Mouse (Mus musculus) brain, embryonic 18.5 days (tissue): ENCODE measurements at regions not wholly inside any gene's neighbourhood (a gene's known extent, or its start where the extent isn't known, plus 50 kb on each side); places are given as distances from the start of the nearest gene placed in this dataset.

Experiments
- DNase-seq: peaks from one replicate; pipeline ENCODE4 v3.0.0-alpha.2; 2012; ENCODE audit warnings: low read depth, low spot score

DNA sequence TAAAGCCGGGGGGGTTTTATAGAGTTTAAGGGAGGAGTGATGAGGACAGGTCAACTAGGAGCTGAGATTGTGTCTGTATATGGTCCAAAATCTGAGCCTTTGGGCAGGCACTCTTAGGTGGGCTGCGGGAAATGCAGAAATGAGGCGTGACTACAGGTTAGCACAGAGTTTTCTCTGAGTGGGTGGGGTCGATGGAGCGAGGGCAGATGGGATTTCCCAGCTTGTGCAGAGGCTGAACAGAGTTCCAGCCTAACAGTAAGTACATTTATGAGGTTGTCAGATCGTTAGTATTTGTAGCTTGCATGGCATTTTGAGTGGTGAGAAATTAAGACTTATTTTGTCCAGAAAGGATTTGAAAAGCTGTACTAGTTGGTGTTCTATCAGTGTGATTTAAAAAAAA is 1358.4 kb downstream of the Gsdmc2 start:
- DNase-seq, result no peak

DNA sequence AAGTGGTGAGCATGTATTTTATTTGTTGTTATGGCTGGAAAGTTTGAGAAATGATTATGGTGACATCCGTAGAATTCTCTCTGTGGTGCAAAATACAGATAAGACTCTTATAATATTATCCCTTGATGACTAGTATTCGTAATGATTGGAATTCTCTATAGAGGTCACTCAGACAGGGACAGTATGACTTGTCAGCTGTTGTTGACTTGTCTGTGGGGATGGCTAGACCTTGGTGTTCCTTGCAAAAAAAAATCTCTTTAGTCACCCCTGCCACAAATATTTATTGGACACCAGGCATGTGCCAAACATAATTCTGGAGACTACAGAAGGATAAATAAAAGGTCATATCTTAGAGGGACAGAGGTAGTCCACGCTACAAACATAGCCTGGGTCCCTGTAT is 1360.6 kb downstream of the Gsdmc2 start:
- DNase-seq, result no peak

DNA sequence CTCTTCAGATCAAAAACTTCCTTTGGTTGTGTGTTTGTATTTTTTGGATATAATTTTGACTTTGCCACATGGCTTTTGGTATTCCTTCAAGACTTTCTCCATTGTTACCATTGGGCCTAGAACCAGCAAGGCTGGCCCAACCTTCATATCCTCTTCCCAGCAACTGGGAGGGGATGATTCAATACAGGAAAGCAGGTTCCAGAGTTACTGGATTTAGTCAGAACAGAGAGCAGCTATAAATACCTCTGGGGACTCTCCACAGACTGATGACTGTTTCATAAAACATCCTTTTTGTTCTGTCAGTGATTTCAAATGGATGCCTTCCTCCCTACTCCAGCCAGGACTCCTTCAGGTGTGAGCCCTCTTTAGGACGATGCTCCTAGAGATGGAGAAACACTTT is 1361.4 kb downstream of the Gsdmc2 start:
- no peak for DNase-seq

DNA sequence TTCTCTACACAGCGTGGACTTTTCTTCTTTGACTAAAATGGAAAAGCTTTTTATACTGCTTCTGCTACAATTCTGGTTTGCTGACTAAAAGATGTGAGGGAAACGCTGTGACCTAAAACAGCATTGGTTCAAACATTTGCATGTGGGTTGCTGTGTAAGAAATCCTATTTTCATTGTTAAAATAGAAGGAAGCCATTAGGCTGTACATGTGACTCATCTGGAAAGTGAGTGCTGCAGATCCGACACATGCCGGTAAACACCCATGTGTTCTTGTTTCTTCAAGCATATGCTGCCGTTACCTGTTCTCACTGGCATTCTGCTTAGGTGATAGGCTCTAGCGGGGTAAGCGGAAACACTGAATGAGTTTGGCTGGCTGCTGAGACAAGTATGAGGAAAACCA is 1362.6 kb downstream of the Gsdmc2 start:
- DNase-seq, result no peak

DNA sequence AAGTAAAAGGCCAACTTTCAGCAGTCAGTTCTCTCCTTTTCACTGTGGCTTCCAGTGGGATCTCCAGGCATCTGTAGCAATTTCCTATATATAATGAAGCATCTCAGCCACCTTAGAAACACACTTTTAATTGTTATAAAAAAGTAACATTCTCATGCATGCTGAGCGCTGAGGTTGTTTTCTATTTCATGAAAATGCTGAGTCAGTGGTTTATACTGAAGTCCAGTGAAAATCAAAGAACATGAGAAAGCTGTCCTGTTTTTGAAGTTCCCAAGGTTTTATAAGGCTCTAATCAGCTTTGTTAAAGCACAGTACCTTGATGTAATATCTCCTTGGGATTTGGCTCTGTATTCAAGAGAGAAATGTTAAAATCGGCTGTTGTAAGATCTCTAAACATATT is 1367.2 kb downstream of the Gsdmc2 start:
- DNase-seq, result no peak

DNA sequence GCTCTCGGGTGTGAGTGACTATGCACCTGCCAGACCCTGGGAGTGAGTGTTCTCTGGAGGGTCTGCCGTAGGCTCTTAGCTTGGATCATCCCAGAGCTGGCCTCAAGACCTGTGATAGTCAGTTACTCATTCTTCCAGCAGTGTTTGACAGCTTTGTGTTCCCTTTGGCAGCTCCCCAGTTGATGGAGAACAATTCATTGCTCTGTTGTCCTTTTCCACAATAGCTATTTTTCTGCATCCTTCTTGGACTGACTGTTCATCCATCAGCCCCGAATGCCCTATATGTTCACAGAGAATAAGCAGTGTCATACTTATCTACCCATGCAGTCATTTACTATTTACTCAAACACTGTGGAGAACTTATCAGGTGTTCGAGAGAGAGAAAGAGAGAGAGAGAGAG is 1368.5 kb downstream of the Gsdmc2 start:
- no peak for DNase-seq

DNA sequence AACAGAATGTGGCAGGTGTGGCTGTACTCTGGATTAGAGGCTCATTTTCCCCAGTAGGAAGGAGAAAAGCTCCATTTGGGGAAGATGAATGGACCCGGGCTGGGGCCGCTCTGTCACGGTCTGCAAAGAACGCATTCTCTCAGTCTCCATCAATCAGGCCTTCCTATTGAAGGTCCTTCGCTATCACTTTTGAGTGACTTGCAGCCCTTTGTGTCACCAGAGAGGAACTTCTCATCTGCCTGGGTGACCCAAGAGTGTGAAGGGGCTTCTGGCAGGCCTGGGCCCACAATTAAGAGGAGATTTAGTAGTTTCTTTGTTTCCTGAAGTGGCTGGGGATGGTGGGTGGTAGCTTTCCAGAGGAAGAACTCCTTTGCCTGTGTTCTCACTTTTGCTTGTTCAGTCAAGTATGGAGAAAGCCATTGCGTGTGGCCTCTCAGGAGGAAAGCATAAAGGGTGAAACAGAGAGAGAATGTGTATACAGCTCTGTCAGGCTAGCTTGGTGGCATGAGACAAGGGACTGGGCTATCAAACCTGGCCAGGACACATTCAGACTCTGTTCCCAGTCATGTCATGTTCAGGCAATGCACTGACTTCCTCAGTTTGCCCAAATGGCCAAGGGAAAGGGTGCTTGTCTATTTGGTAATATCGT is 1374.2 kb downstream of the Gsdmc2 start:
- DNase-seq, result no peak

DNA sequence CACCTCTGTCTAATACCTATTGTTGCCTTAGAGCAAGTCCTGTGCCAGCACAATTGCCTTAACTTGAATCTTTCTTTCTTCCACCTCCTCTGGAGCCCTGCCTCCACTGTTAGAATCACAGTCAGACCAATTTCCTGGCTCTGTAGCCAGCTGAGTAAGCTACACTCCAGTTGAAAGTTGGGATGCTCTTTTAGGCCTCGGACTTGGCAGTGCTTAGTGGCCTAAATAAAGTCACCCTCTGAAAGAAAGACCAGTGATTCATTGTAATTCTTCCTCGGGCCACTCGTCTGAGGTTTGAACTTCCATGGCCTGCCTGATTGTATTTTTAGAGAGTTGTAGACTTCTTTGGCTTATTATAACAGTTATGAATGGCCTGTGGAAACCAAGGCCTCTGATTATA is 1376.9 kb downstream of the Gsdmc2 start:
- DNase-seq, result no peak

DNA sequence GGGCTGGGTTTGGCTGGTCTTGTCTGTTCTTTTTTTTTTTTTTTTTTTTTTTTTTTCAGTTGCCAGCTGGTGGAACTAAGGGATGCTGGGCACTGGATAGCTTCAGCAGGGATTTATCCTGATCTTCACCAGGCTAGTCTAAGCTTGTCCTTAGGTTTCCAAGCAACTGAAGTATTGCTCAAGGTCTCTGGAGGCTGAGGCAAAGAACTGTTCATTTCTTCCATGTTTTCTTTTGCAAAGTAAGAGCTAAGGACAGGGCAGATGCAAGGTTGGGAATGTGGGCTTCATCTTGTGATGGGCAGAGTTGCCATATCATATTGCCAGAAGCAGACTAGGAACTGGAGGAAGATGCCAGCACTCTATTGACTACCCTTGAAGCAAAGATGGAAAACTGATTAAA is 1378.1 kb downstream of the Gsdmc2 start:
- no peak for DNase-seq

DNA sequence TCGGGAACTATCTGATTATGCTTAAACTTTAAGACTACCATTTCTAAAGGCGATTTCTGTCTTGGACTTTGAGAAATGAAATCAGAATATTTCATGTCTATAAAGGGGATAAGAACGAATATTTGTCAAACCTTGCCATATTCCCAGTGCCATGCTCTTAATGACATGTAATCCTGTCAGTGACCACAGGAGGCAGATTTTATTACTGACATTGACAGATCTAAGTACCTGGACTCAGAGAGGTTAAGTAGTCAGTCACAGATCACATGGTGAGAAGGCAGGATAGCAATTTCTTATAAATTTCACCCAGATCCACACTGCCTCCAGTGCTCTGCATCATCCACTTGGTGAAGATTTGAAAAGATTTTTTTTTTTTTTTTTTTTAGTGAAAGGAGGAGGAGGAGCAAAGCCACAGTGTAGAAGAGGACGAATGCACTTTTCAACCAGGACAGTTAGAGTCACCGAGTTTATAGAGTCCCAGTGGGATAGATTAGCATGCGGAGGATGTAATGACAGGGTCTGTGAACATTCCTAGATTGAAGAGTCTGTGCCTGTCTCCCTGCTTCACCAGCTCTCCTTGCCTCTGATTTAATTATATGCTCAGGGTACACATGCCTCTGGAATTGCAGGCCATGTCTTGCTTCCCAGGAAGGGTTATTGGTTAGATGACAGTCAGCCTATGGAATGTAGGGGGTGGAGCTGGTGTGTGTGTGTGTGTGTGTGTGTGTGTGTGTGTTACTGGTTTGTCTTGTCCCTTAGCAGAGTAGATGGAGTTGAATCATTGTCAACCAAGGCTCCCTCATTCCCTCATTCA is 1379.7 kb downstream of the Gsdmc2 start:
- DNase-seq, result no peak

DNA sequence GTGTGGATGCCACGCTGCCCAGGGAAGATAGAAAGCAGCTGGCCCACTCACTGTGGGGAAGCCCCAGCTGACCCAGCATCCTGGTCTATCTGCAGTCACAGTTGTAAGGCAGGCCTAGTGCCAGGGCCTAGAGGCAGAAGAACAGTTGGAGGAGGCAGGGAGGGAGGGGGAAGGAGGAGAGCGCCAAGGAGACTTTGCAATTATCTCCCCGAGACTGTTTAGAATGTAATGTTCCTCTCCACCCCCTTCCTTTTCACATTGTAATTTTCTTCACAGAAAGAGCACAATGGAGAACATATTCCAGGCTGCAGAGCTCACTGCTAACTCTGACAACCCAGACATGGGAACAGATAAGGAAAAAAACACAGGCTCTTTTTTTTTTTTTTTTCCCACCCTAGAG is 1382.3 kb downstream of the Gsdmc2 start:
- DNase-seq, result peak; percentile 74

DNA sequence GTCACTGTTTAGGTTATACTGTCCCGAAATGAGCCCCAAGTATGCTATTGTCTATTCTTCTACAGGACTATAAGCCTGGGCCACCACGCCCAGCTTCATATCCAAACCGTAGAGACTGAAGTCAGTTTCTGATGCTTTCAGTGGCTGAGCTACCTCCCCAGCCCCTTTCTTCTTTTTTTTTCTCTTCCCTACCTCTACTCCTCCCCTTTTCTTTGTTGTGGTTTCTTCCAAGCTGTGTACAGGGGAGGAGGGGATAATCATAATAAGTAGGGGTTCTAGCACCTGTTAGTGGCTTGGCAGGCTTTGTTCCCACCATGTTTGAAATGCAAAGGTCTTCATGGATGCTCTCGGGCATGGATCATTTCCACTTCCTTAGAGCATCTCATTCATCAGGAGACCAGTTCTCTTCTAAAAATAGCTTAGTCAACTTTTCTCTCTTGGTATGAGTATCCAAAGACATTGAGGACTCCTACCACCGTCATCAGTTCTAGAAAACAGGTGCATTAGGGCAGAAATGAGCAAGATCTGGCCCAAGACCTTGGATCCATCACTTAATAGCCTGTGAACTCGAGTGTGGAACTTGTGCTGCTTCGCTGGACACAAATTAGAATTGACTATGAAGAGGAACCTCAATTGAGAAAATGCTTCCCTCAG is 1383.5 kb downstream of the Gsdmc2 start:
- no peak for DNase-seq

DNA sequence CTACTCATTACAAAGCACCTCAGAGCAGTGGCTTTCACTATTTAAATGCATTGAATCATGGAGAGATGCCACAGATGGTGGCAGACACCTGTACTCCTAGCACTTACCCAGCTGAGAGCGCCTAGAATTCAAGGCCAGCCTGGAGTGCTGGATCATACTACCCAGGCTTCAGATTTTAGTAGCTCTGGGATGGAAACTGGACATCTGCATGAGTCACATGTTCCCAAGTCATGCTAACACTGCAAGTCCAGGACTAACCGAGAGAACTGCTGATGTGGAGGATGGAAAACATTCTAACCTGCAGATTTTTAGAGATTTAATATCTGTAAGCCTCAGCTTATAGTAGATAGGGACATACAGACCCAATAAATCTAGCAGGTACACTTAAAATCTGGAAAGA is 1384.3 kb downstream of the Gsdmc2 start:
- DNase-seq, result no peak

DNA sequence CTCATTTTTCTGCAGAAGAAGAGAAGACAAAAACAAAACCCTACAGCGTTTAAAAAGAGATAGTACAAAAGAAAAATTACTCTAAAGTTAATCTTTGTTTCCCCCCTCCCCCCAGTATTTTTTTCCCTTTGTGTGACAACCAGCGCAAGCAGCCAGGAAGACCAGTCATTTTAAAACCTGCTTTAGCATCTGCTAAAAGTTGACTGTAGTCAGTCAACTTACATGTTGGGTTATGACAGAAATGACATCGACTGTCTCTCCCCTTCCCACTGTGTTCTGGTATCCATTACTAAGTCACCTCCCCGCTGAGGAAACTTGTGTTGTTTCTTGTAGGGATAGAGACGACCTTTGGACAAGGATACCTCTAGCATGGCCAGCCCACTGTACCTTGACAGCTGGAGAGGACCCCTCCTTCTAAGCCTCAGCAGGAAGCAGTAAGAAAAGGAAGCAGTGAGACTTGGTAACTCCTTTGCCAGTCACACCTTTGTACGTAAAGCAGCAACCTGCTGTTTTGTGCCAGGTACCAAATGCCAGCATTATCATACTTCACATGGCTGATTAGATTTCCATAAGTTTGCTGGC is 1384.9 kb downstream of the Gsdmc2 start:
- no peak for DNase-seq

DNA sequence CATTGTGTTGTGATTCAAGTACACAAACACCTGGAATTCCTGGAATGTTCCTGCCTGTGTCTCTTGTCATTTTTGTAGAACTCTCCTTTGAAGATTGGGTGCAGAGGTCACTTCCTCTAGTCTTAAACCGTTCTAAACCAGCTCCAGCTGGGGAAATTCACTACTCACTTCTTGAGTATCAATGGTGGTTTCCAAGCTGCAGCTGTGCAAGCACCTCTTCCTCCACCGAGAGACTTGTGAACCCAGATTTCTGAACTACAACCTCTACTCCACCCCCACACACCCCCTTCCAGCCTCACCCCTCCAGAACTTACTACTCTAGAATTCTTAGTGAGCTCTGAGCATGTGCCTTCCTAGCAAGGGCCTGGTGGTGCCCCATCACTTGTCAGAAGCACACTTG is 1387.0 kb downstream of the Gsdmc2 start:
- no peak for DNase-seq

DNA sequence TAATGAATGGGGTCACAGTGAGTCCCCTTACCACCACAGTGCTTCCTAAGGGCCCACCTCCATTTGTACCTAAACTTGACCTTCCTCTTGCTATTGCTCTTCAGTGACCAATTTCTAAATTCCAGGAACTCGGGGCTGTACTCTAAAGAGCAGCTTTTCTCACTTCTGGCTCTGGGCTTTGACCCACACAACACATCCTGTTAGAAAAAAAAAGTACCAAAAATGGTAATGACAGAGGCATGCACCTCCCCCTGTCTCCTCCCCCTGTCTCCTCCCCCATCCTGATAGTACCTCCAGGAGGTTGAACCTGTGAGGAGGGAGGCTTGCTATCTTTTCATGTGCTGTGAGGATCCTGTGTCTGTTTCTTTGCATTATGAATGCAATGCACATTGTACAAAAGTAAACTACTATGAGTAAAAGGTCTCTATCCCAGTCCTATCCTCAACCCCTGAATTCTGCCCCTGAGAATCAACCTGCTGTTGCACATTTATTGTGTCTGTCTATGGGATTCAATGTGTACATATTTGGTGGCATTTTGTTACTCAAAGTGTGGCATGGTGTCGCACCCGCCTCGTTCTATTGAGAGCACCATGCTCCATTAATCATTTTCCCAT is 1387.8 kb downstream of the Gsdmc2 start:
- DNase-seq, result no peak

DNA sequence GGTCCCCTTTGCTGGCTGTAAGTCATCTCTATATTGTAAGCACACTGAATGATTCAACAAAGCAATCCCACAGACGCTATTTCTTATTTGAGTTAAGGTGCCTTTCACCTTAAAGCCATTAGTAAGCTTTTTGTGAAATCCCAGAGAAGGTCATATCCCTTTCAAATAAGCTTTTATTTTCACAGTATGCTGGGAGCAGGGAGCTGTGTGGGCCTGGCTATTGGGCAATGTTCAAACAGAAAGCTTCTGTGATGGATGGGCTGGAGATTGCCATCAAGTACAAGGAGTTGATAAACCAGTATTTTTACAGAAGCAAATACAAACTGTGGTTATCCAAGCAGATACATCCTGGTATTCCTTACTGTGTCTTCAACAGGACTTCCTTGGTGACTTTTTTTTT is 1389.0 kb downstream of the Gsdmc2 start:
- no peak for DNase-seq

DNA sequence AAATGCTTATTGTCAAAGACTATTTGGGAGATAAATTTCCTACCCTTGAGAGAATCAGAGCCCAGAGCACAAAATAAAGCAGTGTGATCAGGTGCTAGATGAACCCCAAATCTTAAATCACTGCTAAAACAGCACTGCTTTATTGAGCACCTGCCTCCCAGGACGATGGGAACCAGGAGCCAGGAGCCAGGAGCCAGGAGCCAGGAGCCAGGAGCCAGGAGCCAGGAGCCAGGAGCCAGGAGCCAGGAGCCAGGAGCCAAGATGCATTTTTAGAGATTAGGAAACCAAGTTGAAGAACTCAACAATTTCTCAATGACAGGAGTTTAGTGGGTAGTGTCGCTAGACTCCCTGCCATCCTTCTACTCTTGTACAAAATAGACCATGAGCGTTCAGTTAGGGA is 1396.9 kb downstream of the Gsdmc2 start:
- no peak for DNase-seq

DNA sequence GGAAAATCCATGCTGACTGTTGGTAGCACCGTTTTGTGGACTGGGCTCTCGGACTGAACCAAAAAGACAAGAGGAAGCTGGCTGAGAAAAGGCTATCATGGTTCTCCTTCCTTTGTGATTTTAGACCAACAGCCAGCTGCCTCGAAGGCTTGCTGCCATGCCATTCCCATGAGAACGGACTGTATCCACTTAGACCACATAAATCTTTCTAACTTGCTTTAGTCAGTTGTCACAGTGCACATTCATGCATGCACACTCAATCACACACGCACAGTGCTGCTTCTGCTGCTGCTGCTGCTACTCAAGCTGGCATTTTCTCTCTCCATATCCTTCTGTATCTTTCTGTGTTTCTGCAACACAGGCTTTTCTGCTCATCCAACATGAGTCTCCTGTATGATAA is 1405.8 kb downstream of the Gsdmc2 start:
- DNase-seq, result no peak

DNA sequence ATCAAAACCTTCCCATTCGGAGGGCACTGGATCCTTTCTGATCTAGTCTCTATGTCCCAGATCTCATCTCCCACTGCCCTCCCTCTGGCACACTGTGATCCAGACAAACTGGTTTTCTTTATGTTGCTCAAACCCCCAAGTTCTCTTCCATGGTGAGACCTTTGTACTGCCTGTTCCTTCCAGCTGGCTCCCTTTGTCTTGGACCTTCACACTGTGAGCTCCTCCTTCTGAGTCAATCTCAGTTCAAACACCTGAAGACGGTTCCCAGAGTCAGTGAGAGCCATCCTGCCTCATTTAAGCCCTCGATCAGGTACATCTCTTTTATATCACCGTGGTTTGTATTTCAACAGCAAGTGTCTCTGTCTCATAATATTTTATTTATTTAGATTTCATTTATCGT is 1408.3 kb downstream of the Gsdmc2 start:
- DNase-seq, result no peak

DNA sequence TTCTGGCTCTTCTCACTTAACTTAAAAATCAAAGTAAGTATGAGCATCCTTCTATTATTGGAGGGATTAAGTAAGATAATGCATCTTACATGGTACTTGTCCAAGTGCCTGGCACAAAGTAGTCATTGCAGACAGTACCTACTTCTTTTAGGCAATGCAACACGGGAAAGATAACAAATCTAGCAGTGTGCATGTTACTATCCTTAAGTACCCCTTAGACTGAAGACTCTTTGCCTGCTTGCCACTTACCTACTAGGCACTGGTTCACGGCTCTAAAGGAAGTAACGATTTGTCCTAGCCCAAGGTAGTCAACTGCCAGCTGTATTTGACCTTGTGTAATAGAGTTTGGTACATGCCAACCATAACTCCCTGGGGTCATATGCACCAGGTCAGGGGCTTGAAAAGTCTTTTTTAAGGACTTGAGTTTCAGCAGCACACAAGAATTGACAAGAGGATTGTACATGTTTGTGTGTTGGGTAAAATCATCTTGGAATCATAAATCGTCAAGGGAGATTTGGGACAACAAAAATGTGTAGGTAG is 1409.8 kb downstream of the Gsdmc2 start:
- DNase-seq, result no peak

DNA sequence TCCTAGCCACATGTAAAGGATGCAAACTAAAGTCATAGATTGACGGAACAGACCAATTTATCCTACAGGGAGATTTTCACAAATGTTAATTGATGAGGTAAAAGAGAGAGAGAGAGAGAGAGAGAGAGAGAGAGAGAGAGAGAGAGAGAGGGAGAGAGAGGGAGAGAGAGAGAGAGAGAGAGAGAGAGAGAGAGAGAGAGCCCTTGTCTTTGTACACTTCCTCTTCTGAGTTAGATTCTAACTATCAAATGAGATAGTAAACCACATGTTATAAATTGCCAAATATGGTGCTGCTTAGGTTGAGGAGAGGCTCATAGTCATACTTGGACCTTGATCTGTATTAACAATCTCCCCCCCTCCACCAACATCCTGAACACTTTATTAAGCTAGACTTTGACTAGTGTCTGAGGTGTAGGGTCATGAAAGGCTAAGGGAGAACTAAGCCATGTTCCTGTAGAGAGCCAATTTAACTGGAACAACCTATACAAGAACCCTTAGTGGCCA is 1412.2 kb downstream of the Gsdmc2 start:
- no peak for DNase-seq
